Mouse (Mus musculus): ENCODE results near the gene Gm7534. TPM values are rescaled to one million over a fixed set of nuclear protein-coding genes. Genes with fewer than 3 reads are reported as not detected.

Gm7534 gene
- polyA plus RNA-seq (2015; fragmentation: Nextera tagmentation; extraction: Ambion mirVana) = not detected in 2 replicates

- no peaks in the 10 kb centered on the region for H3K9me3 ChIP-seq (ENCODE audit: low read length)
- TF ChIP-seq CTCF (IDR thresholded peaks at IDR 0.05) (no peak), EP300 (IDR thresholded peaks at IDR 0.05) (no peak)
- 87% methylated on average over 4 of the region's 4 CpGs for WGBS
- H3K27ac ChIP-seq (ENCODE audit: low read length) = no peak within 1 kb of the TSS
- H3K36me3 ChIP-seq (ENCODE audit: insufficient read depth, low read length) = no peaks in the 10 kb centered on the region
- no peaks in the 10 kb centered on the region for H3K27me3 ChIP-seq (replicated peaks; ENCODE audit: insufficient read depth, low read length)
- H3K4me1 ChIP-seq (ENCODE audit: insufficient read depth, low read depth, low read length) = no peaks in the 10 kb centered on the region
- no peak within 1 kb of the TSS for H3K4me2 ChIP-seq (replicated peaks; ENCODE audit: low read depth, low read length)
- ATAC-seq (no peak), DNase-seq (ENCODE audit: low spot score) (no peak)
- no peak within 1 kb of the TSS for H3K9ac ChIP-seq (replicated peaks; ENCODE audit: low read depth)
- no peak within 1 kb of the TSS for H3K4me3 ChIP-seq (ENCODE audit: low read depth, low read length)
Measured at GRCm38 (mm10) chr4:134202904-134203303, at the start of gene Gm7534. Gm7534 (minus strand) TSS chr4:134203004.

GRCm38 (mm10) chr4:134252131-134252910 lies 49.5 kb upstream of the Gm7534 start:
- peak overlapping the region; percentile 84 for H3K4me2 ChIP-seq (replicated peaks; ENCODE audit: low read depth, low read length)
- H3K36me3 ChIP-seq (ENCODE audit: insufficient read depth, low read length) = no peaks in the 10 kb centered on the region
- H3K9ac ChIP-seq (replicated peaks; ENCODE audit: low read depth) = no peak overlapping the region
- DNase-seq (ENCODE audit: low spot score) (peak; percentile 44), ATAC-seq (peak; percentile 54)
- peaks cover 20% of the 10 kb centered on the region for H3K4me1 ChIP-seq (ENCODE audit: insufficient read depth, low read depth, low read length)
- peaks cover 24% of the 10 kb centered on the region for H3K27me3 ChIP-seq (replicated peaks; ENCODE audit: insufficient read depth, low read length)
- H3K9me3 ChIP-seq (ENCODE audit: low read length) = no peaks in the 10 kb centered on the region
- peak overlapping the region; percentile 43 for H3K4me3 ChIP-seq (ENCODE audit: low read depth, low read length)
- peak; percentile 37; the same call in 1 of the 2 replicates for TF ChIP-seq EP300 (IDR thresholded peaks at IDR 0.05)
- TF ChIP-seq CTCF (IDR thresholded peaks at IDR 0.05) = no peak
- WGBS = 17% methylated on average over 22 of the region's 22 CpGs
- peak overlapping the region; percentile 60 for H3K27ac ChIP-seq (ENCODE audit: low read length)

GRCm38 (mm10) chr4:134251241-134252130 lies 48.7 kb upstream of the Gm7534 start:
- DNase-seq (ENCODE audit: low spot score) (no peak), ATAC-seq (no peak)
- TF ChIP-seq EP300 (IDR thresholded peaks at IDR 0.05) (no peak), CTCF (IDR thresholded peaks at IDR 0.05) (no peak)
- H3K4me2 ChIP-seq (replicated peaks; ENCODE audit: low read depth, low read length) = peak overlapping the region; percentile 84
- no peak overlapping the region for H3K9ac ChIP-seq (replicated peaks; ENCODE audit: low read depth)
- peaks cover 20% of the 10 kb centered on the region for H3K4me1 ChIP-seq (ENCODE audit: insufficient read depth, low read depth, low read length)
- H3K27ac ChIP-seq (ENCODE audit: low read length) = peak overlapping the region; percentile 38
- H3K4me3 ChIP-seq (ENCODE audit: low read depth, low read length) = peak overlapping the region; percentile 43
- WGBS = 1% methylated on average over 86 of the region's 91 CpGs
- H3K27me3 ChIP-seq (replicated peaks; ENCODE audit: insufficient read depth, low read length) = peaks cover 24% of the 10 kb centered on the region
- no peaks in the 10 kb centered on the region for H3K36me3 ChIP-seq (ENCODE audit: insufficient read depth, low read length)
- no peaks in the 10 kb centered on the region for H3K9me3 ChIP-seq (ENCODE audit: low read length)

GRCm38 (mm10) chr4:134250930-134251240 lies 48.1 kb upstream of the Gm7534 start:
- H3K27ac ChIP-seq (ENCODE audit: low read length) = no peak overlapping the region
- peak overlapping the region; percentile 43 for H3K4me3 ChIP-seq (ENCODE audit: low read depth, low read length)
- ATAC-seq (no peak), DNase-seq (ENCODE audit: low spot score) (no peak)
- TF ChIP-seq EP300 (IDR thresholded peaks at IDR 0.05) (no peak), CTCF (IDR thresholded peaks at IDR 0.05) (no peak)
- WGBS = 19% methylated on average over 10 of the region's 10 CpGs
- H3K9ac ChIP-seq (replicated peaks; ENCODE audit: low read depth) = no peak overlapping the region
- no peaks in the 10 kb centered on the region for H3K9me3 ChIP-seq (ENCODE audit: low read length)
- peaks cover 16% of the 10 kb centered on the region; the same call in 1 of the 2 replicates for H3K4me1 ChIP-seq (ENCODE audit: insufficient read depth, low read depth, low read length)
- peak overlapping the region; percentile 84 for H3K4me2 ChIP-seq (replicated peaks; ENCODE audit: low read depth, low read length)
- H3K27me3 ChIP-seq (replicated peaks; ENCODE audit: insufficient read depth, low read length) = peaks cover 24% of the 10 kb centered on the region
- no peaks in the 10 kb centered on the region for H3K36me3 ChIP-seq (ENCODE audit: insufficient read depth, low read length)

- peaks cover 24% of the 10 kb centered on the region for H3K27me3 ChIP-seq (replicated peaks; ENCODE audit: insufficient read depth, low read length)
Measured at GRCm38 (mm10) chr4:134250116-134250929, 47.5 kb upstream of the Gm7534 start.

More at GRCm38 (mm10) chr4:134250116-134250929, 47.5 kb upstream of the Gm7534 start:
- 19% methylated on average over 27 of the region's 27 CpGs for WGBS
- no peaks in the 10 kb centered on the region for H3K9me3 ChIP-seq (ENCODE audit: low read length)
- peaks cover 14% of the 10 kb centered on the region; the same call in 1 of the 2 replicates for H3K4me1 ChIP-seq (ENCODE audit: insufficient read depth, low read depth, low read length)
- peak overlapping the region; percentile 84 for H3K4me2 ChIP-seq (replicated peaks; ENCODE audit: low read depth, low read length)
- peak overlapping the region; percentile 43 for H3K4me3 ChIP-seq (ENCODE audit: low read depth, low read length)
- DNase-seq (ENCODE audit: low spot score) = no peak
- no peak for ATAC-seq
- H3K27ac ChIP-seq (ENCODE audit: low read length) = no peak overlapping the region
- H3K36me3 ChIP-seq (ENCODE audit: insufficient read depth, low read length) = no peaks in the 10 kb centered on the region
- TF ChIP-seq EP300 (IDR thresholded peaks at IDR 0.05) (no peak), CTCF (IDR thresholded peaks at IDR 0.05) (no peak)
- H3K9ac ChIP-seq (replicated peaks; ENCODE audit: low read depth) = no peak overlapping the region
